Mouse (Mus musculus): ENCODE measurements around the gene 1700008O03Rik. TPM values are rescaled to one million over a fixed set of nuclear protein-coding genes. Genes with fewer than 3 reads are reported as not detected.

Gene 1700008O03Rik
- under 1 TPM in 1 of 2 experiments, not detected in 1; 0.16 TPM for total RNA-seq (2023)

GRCm38 (mm10) chr7:44385720-44386119 is at the start of gene 1700008O03Rik:
Gene 1700008O03Rik, minus strand, starts transcription at chr7:44385820.

DNA sequence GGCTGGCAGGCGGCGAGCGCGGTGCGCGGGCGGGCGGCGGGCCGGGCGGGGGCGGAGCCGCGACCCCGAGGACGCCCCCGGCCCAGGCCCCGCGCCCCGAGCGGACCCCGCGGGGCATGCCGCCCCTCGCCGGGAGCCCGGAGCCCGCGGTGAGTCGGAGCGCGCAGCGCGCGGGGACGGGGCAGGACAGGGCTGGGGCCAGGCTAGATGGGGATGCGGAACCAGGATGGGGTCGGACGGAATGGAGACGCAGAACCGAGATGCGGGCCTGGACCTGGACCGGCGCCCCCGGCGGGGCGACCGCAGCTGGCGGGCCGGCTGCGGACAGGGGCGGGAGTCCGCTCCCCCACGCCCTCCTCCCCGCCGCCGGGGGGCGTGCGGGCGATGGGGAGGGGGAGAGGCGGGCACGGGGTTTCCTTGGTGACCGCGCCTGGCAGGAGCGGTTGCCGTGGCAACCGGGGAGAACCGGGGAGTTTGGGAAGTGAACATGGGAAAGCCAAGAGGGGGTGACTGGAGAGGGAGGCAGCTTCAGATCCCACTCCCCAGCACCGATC is 43.4 kb upstream of the 1700008O03Rik start, which contains the start of gene Lrrc4b:
Gene Lrrc4b (plus strand): TSS at position 51 of the 554 bp plus-strand sequence.

GRCm38 (mm10) chr7:44383980-44384715 is 1.5 kb downstream of the 1700008O03Rik start, which contains the start of gene Syt3:
Gene Syt3, plus strand, starts transcription at chr7:44384102.

Other genes with a start within 250 kb of the 1700008O03Rik start
- gene Klk1b16, start 249.1 kb downstream of the 1700008O03Rik start, total RNA-seq (2023), result not detected
- gene Klk1b24, start 197.6 kb downstream of the 1700008O03Rik start, total RNA-seq (2023), result not detected
- not detected for gene Klk1b3, start 187.6 kb downstream of the 1700008O03Rik start, total RNA-seq (2023)
- gene Klk1b4, start 178.4 kb downstream of the 1700008O03Rik start, total RNA-seq (2023), result not detected
- not detected for gene Klk1b5, start 169.9 kb downstream of the 1700008O03Rik start, total RNA-seq (2023)
- gene Klk1, start 160.5 kb downstream of the 1700008O03Rik start, total RNA-seq (2023), result not detected
- gene Gm36864, start 149.6 kb downstream of the 1700008O03Rik start, total RNA-seq (2023), result not detected
- 1 to 10 TPM in 1 of 2 experiments, under 1 TPM in 1; 0.49 to 1.6 TPM for gene 1700028J19Rik, start 139.1 kb downstream of the 1700008O03Rik start, total RNA-seq (2023)
- gene 2410002F23Rik, start 139.1 kb downstream of the 1700008O03Rik start, total RNA-seq (2023), result 10 to 100 TPM; 27.8 to 34.7 TPM
- gene Acp4, start 128.4 kb downstream of the 1700008O03Rik start, total RNA-seq (2023), result not detected
- gene Gm15517, start 124.4 kb downstream of the 1700008O03Rik start, total RNA-seq (2023), result not detected
- gene Clec11a, start 78.9 kb downstream of the 1700008O03Rik start, total RNA-seq (2023), result 1 to 10 TPM in 1 of 2 experiments, under 1 TPM in 1; 0.42 to 1.1 TPM
- under 1 TPM; 0.40 to 0.57 TPM for gene Shank1, start 75.6 kb downstream of the 1700008O03Rik start, total RNA-seq (2023)
- gene Syt3, start 1.7 kb downstream of the 1700008O03Rik start, total RNA-seq (2023), result under 1 TPM in 1 of 2 experiments, not detected in 1; 0.36 TPM
- not detected for gene Lrrc4b, start 43.2 kb upstream of the 1700008O03Rik start, total RNA-seq (2023)
- gene Aspdh, start 79.6 kb upstream of the 1700008O03Rik start, total RNA-seq (2023), result not detected
- 10 to 100 TPM; 29.3 to 40.6 TPM for gene Josd2, start 82.2 kb upstream of the 1700008O03Rik start, total RNA-seq (2023)
- gene Emc10, start 110.7 kb upstream of the 1700008O03Rik start, total RNA-seq (2023), result 10 to 100 TPM; 26.0 to 27.0 TPM
- 1 to 10 TPM in 1 of 2 experiments, under 1 TPM in 1; 0.90 to 2.7 TPM for gene Fam71e1, start 110.8 kb upstream of the 1700008O03Rik start, total RNA-seq (2023)
- under 1 TPM; 0.13 to 0.46 TPM for gene Mybpc2, start 138.8 kb upstream of the 1700008O03Rik start, total RNA-seq (2023)
- 10 to 100 TPM in 1 of 2 experiments, 1 to 10 TPM in 1; 4.6 to 14.6 TPM for gene Spib, start 146.3 kb upstream of the 1700008O03Rik start, total RNA-seq (2023)
- 10 to 100 TPM; 46.1 to 62.2 TPM for gene Pold1, start 163.0 kb upstream of the 1700008O03Rik start, total RNA-seq (2023)
- 100 to 1,000 TPM; 311 to 353 TPM for gene Nr1h2, start 168.1 kb upstream of the 1700008O03Rik start, total RNA-seq (2023)
- 100 to 1,000 TPM; 144 to 183 TPM for gene Napsa, start 186.6 kb upstream of the 1700008O03Rik start, total RNA-seq (2023)
- gene Kcnc3, start 204.8 kb upstream of the 1700008O03Rik start, total RNA-seq (2023), result under 1 TPM; 0.67 to 0.86 TPM